In the genomic region with DNA sequence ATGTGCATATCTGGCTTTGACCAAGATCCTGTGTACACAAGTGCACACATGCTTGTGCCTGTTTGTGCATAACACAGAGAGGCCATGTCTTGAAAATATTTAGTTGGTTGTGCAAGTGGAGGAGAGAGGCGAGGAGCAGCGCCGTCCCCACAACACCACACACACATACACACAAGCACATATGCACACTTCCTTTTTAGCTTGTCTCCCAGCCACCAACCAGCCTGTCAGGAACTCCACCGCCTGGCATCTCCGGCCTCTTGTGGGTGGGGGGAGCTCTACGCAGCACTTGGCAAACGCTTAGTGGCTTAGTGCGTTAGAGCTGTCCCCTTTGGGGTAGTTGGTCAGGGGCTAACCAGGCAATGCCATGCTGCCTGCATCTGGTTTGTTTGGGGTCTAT, we compare ENCODE assay signal across 9 mouse cellular contexts. TPM values are rescaled to one million over a fixed set of nuclear protein-coding genes. Genes with fewer than 3 reads are reported as not detected.
DNase-seq lines count a peak whose midpoint lies in the region; ATAC-seq and TF ChIP-seq lines count a peak whose summit lies in the region.
"Had no signal": no experiment of that assay in that cellular context is flagged by ENCODE, and none has a peak within 500 bp of the region (broad histone marks: within the 10 kb centered on the region; RNA-seq: fewer than 3 reads in every experiment).

No protein-coding gene starts in this region.

- DNase-seq in heart, adult 2 months, result no peak
- DNase-seq in heart, postnatal 36 days, result no peak
- peak; percentile 40 to 50 for DNase-seq in layer of hippocampus, postnatal 14 days (ENCODE audit: low spot score in 2 of 2)
- DNase-seq in ovary, adult 18-20 months (ENCODE audit: low spot score), result no peak
- DNase-seq in B cell, adult 2 months, result no peak

- TF ChIP-seq CTCF in heart, adult 2 months (IDR thresholded peaks at IDR 0.05), result no peak
- TF ChIP-seq CTCF in bone marrow macrophage, adult 2 months (IDR thresholded peaks at IDR 0.05; ENCODE audit: low read depth, low read length), result no peak

- no peaks in the 10 kb centered on the region for H3K27me3 ChIP-seq in heart, adult 2 months (ENCODE audit: control insufficient read depth, insufficient read depth, low read length)
- H3K27me3 ChIP-seq in forebrain, embryonic 16.5 days (replicated peaks; ENCODE audit: control insufficient read depth, insufficient read depth, low read length), result no peaks in the 10 kb centered on the region
- H3K27me3 ChIP-seq in midbrain, embryonic 12.5 days, result peaks cover 19% of the 10 kb centered on the region

- intact Hi-C loops in heart, adult 2 months (cut with DNase I), result loop anchor here (2.0 kb wide), 1 partner anchor 47 kb away; no protein-coding TSS in a partner anchor
- intact Hi-C loops in heart, postnatal 36 days (cut with DNase I), result loop anchor here (5.0 to 10.0 kb wide), 2 partner anchors 55 to 417 kb away; partner anchors contain the start of gene Myd88

- TF ChIP-seq POLR2A in heart, adult 2 months (IDR thresholded peaks at IDR 0.05; ENCODE audit: insufficient read depth, low read depth, low read length), result no peak
- no peak for TF ChIP-seq POLR2A in bone marrow macrophage, adult 2 months (IDR thresholded peaks at IDR 0.05; ENCODE audit: borderline replicate concordance, low read depth, low read length)

- H3K79me2 ChIP-seq in heart, adult 2 months (replicated peaks; ENCODE audit: control insufficient read depth, insufficient read depth, low read length), result no peaks in the 10 kb centered on the region

- TF ChIP-seq EP300 in heart, adult 2 months (IDR thresholded peaks at IDR 0.05; ENCODE audit: insufficient read depth, low read depth, low read length), result no peak

- 43% methylated on average over 8 of the region's 8 CpGs for WGBS in heart, adult 2 months
- 29% methylated on average over 8 of the region's 8 CpGs for WGBS in forebrain, embryonic 16.5 days
- 48% methylated on average over 8 of the region's 8 CpGs for WGBS in midbrain, embryonic 12.5 days

- peaks cover 3% of the 10 kb centered on the region for H3K4me1 ChIP-seq in heart, adult 2 months (ENCODE audit: control insufficient read depth, insufficient read depth, low read length)
- peaks cover 5% of the 10 kb centered on the region; the same call in 1 of the 2 replicates for H3K4me1 ChIP-seq in bone marrow macrophage, adult 2 months (ENCODE audit: control insufficient read depth, insufficient read depth, low read length)
- H3K4me1 ChIP-seq in forebrain, embryonic 16.5 days (replicated peaks; ENCODE audit: control insufficient read depth, insufficient read depth, low read length), result peaks cover 23% of the 10 kb centered on the region
- H3K4me1 ChIP-seq in midbrain, embryonic 12.5 days, result peaks cover 34% of the 10 kb centered on the region

- H3K27ac ChIP-seq in heart, adult 2 months, result peak overlapping the region; percentile 26
- H3K27ac ChIP-seq in bone marrow macrophage, adult 2 months (ENCODE audit: insufficient read depth, low read depth, low read length), result no peak overlapping the region
- H3K27ac ChIP-seq in forebrain, embryonic 16.5 days (ENCODE audit: low read length), result no peak overlapping the region
- H3K27ac ChIP-seq in midbrain, embryonic 12.5 days (replicated peaks), result no peak overlapping the region

- no peak overlapping the region for H3K9ac ChIP-seq in heart, adult 2 months (ENCODE audit: low read depth, low read length)
- peak overlapping the region; percentile 88 for H3K9ac ChIP-seq in forebrain, embryonic 16.5 days (replicated peaks; ENCODE audit: low read depth, low read length)
- H3K9ac ChIP-seq in midbrain, embryonic 12.5 days (replicated peaks), result 0 out of 2 replicates have a peak overlapping the region, but pooled peaks have one; percentile 82

- peak overlapping the region; percentile 98 for H3K4me2 ChIP-seq in forebrain, embryonic 16.5 days (ENCODE audit: low read length)
- peak overlapping the region; percentile 95 for H3K4me2 ChIP-seq in midbrain, embryonic 12.5 days (replicated peaks)

- peak overlapping the region; percentile 63 for H3K4me3 ChIP-seq in heart, adult 2 months
- peak overlapping the region; percentile 58 for H3K4me3 ChIP-seq in bone marrow macrophage, adult 2 months (ENCODE audit: insufficient read depth, low read length)
- H3K4me3 ChIP-seq in forebrain, embryonic 16.5 days (replicated peaks; ENCODE audit: low read length), result peak overlapping the region; percentile 77
- H3K4me3 ChIP-seq in midbrain, embryonic 12.5 days, result peak overlapping the region; percentile 81

- no peak for ATAC-seq in forebrain, embryonic 16.5 days
- no peak for ATAC-seq in midbrain, embryonic 12.5 days (ENCODE audit: low FRiP score, low read depth)

- no peaks in the 10 kb centered on the region for H3K36me3 ChIP-seq in heart, adult 2 months (ENCODE audit: control insufficient read depth, insufficient read depth, low read length)
- H3K36me3 ChIP-seq in forebrain, embryonic 16.5 days (ENCODE audit: control insufficient read depth, insufficient read depth), result no peaks in the 10 kb centered on the region
- no peaks in the 10 kb centered on the region for H3K36me3 ChIP-seq in midbrain, embryonic 12.5 days
- H3K36me3 ChIP-seq: G1E had no signal

- H3K9me3 ChIP-seq in forebrain, embryonic 16.5 days (ENCODE audit: control insufficient read depth, low read length), result no peaks in the 10 kb centered on the region
- H3K9me3 ChIP-seq in midbrain, embryonic 12.5 days, result no peaks in the 10 kb centered on the region

RNA-seq across cellular contexts. Expression of gene Ctdspl, which starts 1.2 kb away (rescaled TPM):
- 1 to 10 TPM; 9.0 to 9.7 TPM for total RNA-seq in heart, adult 2 months (2021)
- polyA plus RNA-seq in heart, adult 2 months (2012; rRNA removed), result 8.5 and 9.6 TPM in 2 replicates
- 10 to 100 TPM; 11.2 to 11.3 TPM for total RNA-seq in heart, postnatal 36 days (2021)
- 4.9 and 5.5 TPM in 2 replicates for polyA plus RNA-seq in bone marrow macrophage, adult 2 months (2012; ENCODE audit: insufficient read depth, insufficient read length, missing spikeins)
- 7.2 and 8.8 TPM in 2 replicates for polyA plus RNA-seq in forebrain, embryonic 16.5 days (2015; fragmentation: Nextera tagmentation; extraction: Ambion mirVana)
- 10 to 100 TPM; 19.7 to 20.4 TPM for total RNA-seq in layer of hippocampus, postnatal 14 days (2021)
- 5.2 and 6.3 TPM in 2 replicates for polyA plus RNA-seq in midbrain, embryonic 12.5 days (2016; fragmentation: Nextera tagmentation; extraction: Ambion mirVana)
- polyA plus RNA-seq: G1E had no signal

Comparison
In these comparisons a context has a peak if more than half of its experiments do, and no peak if none do; other contexts are left out.
1. DNase-seq: peak in layer of hippocampus, postnatal 14 days (2 of 2); none in heart, adult 2 months (0 of 2), heart, postnatal 36 days (0 of 2), ovary, adult 18-20 months (single experiment) and B cell, adult 2 months (0 of 2).
2. Peak in every context shown above with its lines, with median percentiles within 50 percentile points of each other: H3K4me3 ChIP-seq.